Mouse (Mus musculus): Measurements from ENCODE around the gene Cox6a2. TPM values are rescaled to one million over a fixed set of nuclear protein-coding genes. Genes with fewer than 3 reads are reported as not detected.

Cox6a2 gene
- polyA plus RNA-seq, 1 experiment from 2014 or later = 6.8 TPM

DNA sequence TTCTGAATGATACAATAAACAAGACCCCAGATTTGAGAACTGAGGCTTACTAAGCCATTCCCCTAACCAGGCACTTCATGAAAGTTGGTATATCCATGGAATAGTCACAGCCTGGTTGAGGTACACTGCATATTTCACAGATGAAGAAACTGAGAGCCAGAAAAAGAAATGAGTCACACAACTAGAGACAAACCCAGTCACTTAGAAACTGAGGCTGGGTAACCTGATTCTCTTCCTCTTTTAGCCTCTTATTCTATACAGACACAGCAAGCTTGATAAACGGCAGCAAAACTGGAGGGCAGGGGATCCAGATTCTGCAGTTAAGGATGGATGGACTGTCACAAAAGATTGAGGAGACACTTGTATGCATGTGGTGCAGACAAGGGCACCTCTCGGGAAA lies 28.6 kb upstream of the Cox6a2 start:
- Histone ChIP-seq H3K4me3 (replicated peaks) (no peak overlapping the region), H3K4me2 (no peak overlapping the region), H3K4me1 (replicated peaks) (peaks cover 23% of the 10 kb centered on the region), H3K27me3 (no peaks in the 10 kb centered on the region), H3K9me3 (no peaks in the 10 kb centered on the region), H3K9ac (replicated peaks) (no peak overlapping the region), H3K27ac (no peak overlapping the region), H3K36me3 (peaks cover 11% of the 10 kb centered on the region)
- no peak for ATAC-seq (ENCODE audit: insufficient number of reproducible peaks, insufficient read depth, low FRiP score, low TSS enrichment, low read depth)
- 78% methylated on average over 2 of the region's 2 CpGs for WGBS

DNA sequence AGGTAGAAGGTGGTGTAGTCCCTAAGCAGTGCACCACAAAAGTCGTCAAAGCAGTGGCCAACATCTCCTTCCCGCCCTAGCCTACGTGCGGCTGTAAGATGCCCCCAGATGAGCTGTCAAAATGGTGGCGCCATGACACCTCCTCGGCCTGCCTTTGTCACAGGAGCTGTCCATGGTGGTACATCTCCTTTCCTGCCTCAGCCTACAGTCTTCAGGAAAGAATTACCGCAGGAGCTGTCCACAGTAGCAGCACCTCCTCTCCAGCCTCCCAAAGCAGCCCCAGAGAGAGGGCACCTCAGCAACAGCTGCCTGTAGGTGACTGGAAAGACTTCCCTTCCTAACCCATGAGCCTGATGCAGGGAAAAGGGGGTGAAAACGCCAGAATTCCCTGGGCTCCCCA lies 25.6 kb upstream of the Cox6a2 start:
- no peak overlapping the region for H3K4me2 ChIP-seq
- H3K4me3 ChIP-seq (replicated peaks) = no peak overlapping the region
- no peak overlapping the region for H3K9ac ChIP-seq (replicated peaks)
- H3K27me3 ChIP-seq = no peaks in the 10 kb centered on the region
- H3K9me3 ChIP-seq = no peaks in the 10 kb centered on the region
- 38% methylated on average over 8 of the region's 8 CpGs for WGBS
- H3K4me1 ChIP-seq (replicated peaks) = peaks cover 13% of the 10 kb centered on the region
- no peak overlapping the region for H3K27ac ChIP-seq
- ATAC-seq (ENCODE audit: insufficient number of reproducible peaks, insufficient read depth, low FRiP score, low TSS enrichment, low read depth) = no peak
- peaks cover 7% of the 10 kb centered on the region; the same call in 1 of the 2 replicates for H3K36me3 ChIP-seq

DNA sequence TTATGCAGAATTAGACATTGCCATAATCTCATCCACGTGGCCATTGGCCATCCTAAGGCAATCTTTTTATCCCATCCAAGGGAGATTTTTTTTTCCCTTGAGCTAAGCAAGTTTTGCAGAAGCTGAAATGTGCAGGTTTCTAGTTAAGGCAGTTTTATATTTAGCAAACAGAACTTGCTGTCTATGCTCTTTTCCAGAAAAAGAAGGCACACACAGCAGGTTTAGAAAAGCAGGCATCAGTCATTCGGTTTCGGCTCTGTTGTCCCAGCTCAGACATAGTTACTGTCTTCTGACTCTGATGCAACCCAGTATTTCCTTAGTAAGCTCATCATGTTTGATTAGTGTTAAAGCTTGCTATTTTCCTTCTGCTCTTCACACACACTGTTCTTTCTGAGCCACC lies 14.7 kb upstream of the Cox6a2 start:
- WGBS = 90% methylated on average over 3 of the region's 3 CpGs
- Histone ChIP-seq H3K27me3 (no peaks in the 10 kb centered on the region), H3K36me3 (no peaks in the 10 kb centered on the region), H3K27ac (no peak overlapping the region), H3K9me3 (no peaks in the 10 kb centered on the region), H3K4me2 (no peak overlapping the region), H3K4me3 (replicated peaks) (no peak overlapping the region), H3K4me1 (replicated peaks) (no peaks in the 10 kb centered on the region), H3K9ac (replicated peaks) (no peak overlapping the region)
- ATAC-seq (ENCODE audit: insufficient number of reproducible peaks, insufficient read depth, low FRiP score, low TSS enrichment, low read depth) = no peak

GRCm38 (mm10) chr7:128219952-128220351 lies 13.8 kb upstream of the Cox6a2 start:
- no peaks in the 10 kb centered on the region for H3K36me3 ChIP-seq
- no peak overlapping the region for H3K9ac ChIP-seq (replicated peaks)
- H3K9me3 ChIP-seq = no peaks in the 10 kb centered on the region
- WGBS = 84% methylated on average over 4 of the region's 4 CpGs
- no peak overlapping the region for H3K4me2 ChIP-seq
- no peak for ATAC-seq (ENCODE audit: insufficient number of reproducible peaks, insufficient read depth, low FRiP score, low TSS enrichment, low read depth)
- no peaks in the 10 kb centered on the region for H3K27me3 ChIP-seq
- H3K4me1 ChIP-seq (replicated peaks) = no peaks in the 10 kb centered on the region
- H3K4me3 ChIP-seq (replicated peaks) = no peak overlapping the region
- H3K27ac ChIP-seq = no peak overlapping the region

DNA sequence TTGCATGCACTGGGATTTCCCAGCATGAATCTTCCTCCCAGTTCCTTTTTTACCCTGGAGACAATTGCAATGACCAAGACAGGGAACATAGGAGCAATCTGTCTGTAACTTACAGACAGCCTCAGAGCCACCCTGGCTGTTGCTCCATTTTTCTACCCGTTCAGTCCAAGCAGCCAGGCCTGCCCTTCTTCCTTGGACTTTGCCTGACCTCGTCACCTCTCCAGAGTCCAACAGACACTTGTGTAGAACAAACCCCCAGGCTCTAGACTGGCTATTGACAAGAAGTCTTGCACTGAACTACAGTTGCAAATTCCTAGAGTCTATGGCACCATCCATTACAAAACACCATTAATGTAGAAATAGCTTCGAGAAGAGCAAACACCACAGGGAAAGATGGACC lies 3.6 kb upstream of the Cox6a2 start:
- H3K4me2 ChIP-seq = no peak overlapping the region
- H3K27me3 ChIP-seq = no peaks in the 10 kb centered on the region
- ATAC-seq (ENCODE audit: insufficient number of reproducible peaks, insufficient read depth, low FRiP score, low TSS enrichment, low read depth) = no peak
- H3K9ac ChIP-seq (replicated peaks) = no peak overlapping the region
- H3K4me3 ChIP-seq (replicated peaks) = no peak overlapping the region
- WGBS = 57% methylated on average over 3 of the region's 3 CpGs
- H3K9me3 ChIP-seq = no peaks in the 10 kb centered on the region
- H3K27ac ChIP-seq = no peak overlapping the region
- no peaks in the 10 kb centered on the region for H3K36me3 ChIP-seq
- no peaks in the 10 kb centered on the region for H3K4me1 ChIP-seq (replicated peaks)

DNA sequence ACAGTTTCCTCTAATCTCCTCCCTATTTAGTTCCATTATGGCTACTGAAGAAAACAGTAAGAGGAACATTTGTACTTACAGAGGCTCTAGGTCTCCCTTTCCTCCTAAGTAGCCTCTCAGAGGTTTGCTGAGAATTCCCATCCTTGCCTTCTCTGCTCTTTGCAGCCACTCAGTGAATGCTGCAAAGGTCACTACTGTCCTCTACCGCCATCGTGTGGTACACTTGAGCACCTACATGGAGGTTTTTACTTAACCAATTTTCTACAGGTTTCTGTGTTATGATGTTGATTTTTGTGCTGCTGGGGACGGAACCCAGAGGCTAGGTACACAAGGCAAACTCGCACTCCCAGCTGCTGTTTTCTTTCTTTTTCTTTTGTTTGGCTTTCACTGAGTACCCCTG lies 2.0 kb upstream of the Cox6a2 start:
- WGBS = 8% methylated on average over 4 of the region's 4 CpGs
- Histone ChIP-seq H3K4me2 (no peak overlapping the region), H3K9ac (replicated peaks) (no peak overlapping the region), H3K36me3 (no peaks in the 10 kb centered on the region), H3K9me3 (no peaks in the 10 kb centered on the region), H3K4me3 (replicated peaks) (no peak overlapping the region), H3K4me1 (replicated peaks) (no peaks in the 10 kb centered on the region), H3K27me3 (no peaks in the 10 kb centered on the region), H3K27ac (no peak overlapping the region)
- ATAC-seq (ENCODE audit: insufficient number of reproducible peaks, insufficient read depth, low FRiP score, low TSS enrichment, low read depth) = no peak

GRCm38 (mm10) chr7:128205695-128206094 lies 492 bp downstream of the Cox6a2 start:
- Histone ChIP-seq H3K27ac (no peak overlapping the region), H3K4me1 (replicated peaks) (no peaks in the 10 kb centered on the region), H3K27me3 (no peaks in the 10 kb centered on the region), H3K9ac (replicated peaks) (no peak overlapping the region), H3K4me3 (replicated peaks) (no peak overlapping the region), H3K9me3 (no peaks in the 10 kb centered on the region), H3K4me2 (no peak overlapping the region), H3K36me3 (no peaks in the 10 kb centered on the region)
- no peak for ATAC-seq (ENCODE audit: insufficient number of reproducible peaks, insufficient read depth, low FRiP score, low TSS enrichment, low read depth)
- WGBS = 82% methylated on average over 18 of the region's 18 CpGs

DNA sequence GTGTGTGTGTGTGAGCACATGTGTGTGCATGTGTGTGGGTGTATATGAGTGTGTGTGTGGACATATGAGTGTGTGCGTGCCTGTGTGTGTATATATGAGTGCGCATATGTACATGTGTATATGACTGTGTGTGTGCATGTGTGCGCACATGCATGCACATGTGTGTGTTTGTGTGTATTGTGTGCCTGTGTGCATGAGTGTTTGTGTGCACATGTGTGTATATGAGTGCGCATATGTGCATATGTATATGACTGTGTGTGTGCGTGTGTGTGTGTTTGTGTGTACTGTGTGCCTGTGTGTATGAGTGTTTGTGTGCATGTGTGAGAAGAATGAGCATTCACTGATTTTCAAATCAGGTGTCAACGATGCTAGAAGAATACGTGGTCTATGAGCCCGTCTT lies 2.0 kb downstream of the Cox6a2 start:
- no peak for ATAC-seq (ENCODE audit: insufficient number of reproducible peaks, insufficient read depth, low FRiP score, low TSS enrichment, low read depth)
- WGBS = 87% methylated on average over 8 of the region's 8 CpGs

DNA sequence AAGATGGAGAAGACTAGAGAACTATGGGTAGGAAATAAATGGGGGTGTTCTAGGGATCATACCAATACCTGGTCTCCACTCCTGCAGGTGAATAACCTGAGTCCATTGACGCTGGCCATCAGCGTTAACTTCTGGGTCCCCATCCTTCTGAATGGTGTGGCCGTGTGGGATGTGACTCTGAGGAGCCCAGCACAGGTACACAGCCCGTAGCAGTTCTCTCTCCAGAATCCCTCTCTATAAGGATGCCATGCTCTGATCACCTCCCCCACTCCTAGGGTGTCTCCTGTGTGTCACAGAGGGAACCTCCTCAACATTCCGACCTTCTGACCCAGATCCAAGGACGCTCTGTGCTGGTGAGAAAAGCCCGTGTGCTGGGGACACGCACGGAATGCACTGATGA lies 3.1 kb downstream of the Cox6a2 start:
- ATAC-seq (ENCODE audit: insufficient number of reproducible peaks, insufficient read depth, low FRiP score, low TSS enrichment, low read depth) = no peak

More for the DNA sequence above, 2.0 kb downstream of the Cox6a2 start:
- Histone ChIP-seq H3K4me2 (no peak overlapping the region), H3K9ac (replicated peaks) (no peak overlapping the region), H3K4me3 (replicated peaks) (no peak overlapping the region), H3K36me3 (no peaks in the 10 kb centered on the region), H3K27ac (no peak overlapping the region), H3K4me1 (replicated peaks) (no peaks in the 10 kb centered on the region), H3K9me3 (no peaks in the 10 kb centered on the region), H3K27me3 (no peaks in the 10 kb centered on the region)

DNA sequence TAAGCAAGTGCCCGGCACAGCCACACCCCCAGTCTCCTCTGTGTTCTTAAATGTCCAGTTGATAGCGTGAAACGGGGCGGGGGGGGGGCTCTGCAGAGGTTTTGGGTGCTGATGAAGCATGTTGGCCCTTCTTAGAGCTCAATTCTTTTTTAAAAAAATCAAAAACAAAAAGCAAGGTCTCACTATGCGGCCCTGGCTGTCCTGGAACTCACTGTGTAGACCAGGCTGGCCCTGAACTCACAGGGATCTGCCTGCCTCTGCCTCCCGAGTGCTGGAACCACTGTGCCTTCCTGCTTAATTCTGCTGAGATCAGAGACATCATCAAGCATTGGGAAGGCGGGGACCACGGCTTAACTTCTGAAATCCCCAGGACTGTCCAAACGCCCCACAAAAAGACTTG lies 4.6 kb downstream of the Cox6a2 start:
- WGBS = 87% methylated on average over 9 of the region's 9 CpGs
- Histone ChIP-seq H3K9me3 (no peaks in the 10 kb centered on the region), H3K4me2 (no peak overlapping the region), H3K27ac (no peak overlapping the region), H3K36me3 (no peaks in the 10 kb centered on the region), H3K27me3 (no peaks in the 10 kb centered on the region), H3K4me1 (replicated peaks) (no peaks in the 10 kb centered on the region), H3K9ac (replicated peaks) (no peak overlapping the region), H3K4me3 (replicated peaks) (no peak overlapping the region)
- no peak for ATAC-seq (ENCODE audit: insufficient number of reproducible peaks, insufficient read depth, low FRiP score, low TSS enrichment, low read depth)

More for the DNA sequence above, 3.1 kb downstream of the Cox6a2 start:
- no peaks in the 10 kb centered on the region for H3K4me1 ChIP-seq (replicated peaks)
- WGBS = 87% methylated on average over 9 of the region's 9 CpGs
- no peaks in the 10 kb centered on the region for H3K27me3 ChIP-seq
- no peaks in the 10 kb centered on the region for H3K36me3 ChIP-seq
- H3K9me3 ChIP-seq = no peaks in the 10 kb centered on the region
- no peak overlapping the region for H3K4me2 ChIP-seq
- H3K9ac ChIP-seq (replicated peaks) = no peak overlapping the region
- no peak overlapping the region for H3K4me3 ChIP-seq (replicated peaks)
- H3K27ac ChIP-seq = no peak overlapping the region

- Histone ChIP-seq H3K36me3 (no peaks in the 10 kb centered on the region), H3K9me3 (no peaks in the 10 kb centered on the region), H3K4me1 (replicated peaks) (no peaks in the 10 kb centered on the region), H3K9ac (replicated peaks) (no peak overlapping the region), H3K4me3 (replicated peaks) (no peak overlapping the region), H3K27me3 (no peaks in the 10 kb centered on the region), H3K27ac (no peak overlapping the region), H3K4me2 (no peak overlapping the region)
- 89% methylated on average over 10 of the region's 10 CpGs for WGBS
- ATAC-seq (ENCODE audit: insufficient number of reproducible peaks, insufficient read depth, low FRiP score, low TSS enrichment, low read depth) = no peak
These were observed 24.5 kb downstream of the Cox6a2 start for GRCm38 (mm10) chr7:128181691-128182090.

DNA sequence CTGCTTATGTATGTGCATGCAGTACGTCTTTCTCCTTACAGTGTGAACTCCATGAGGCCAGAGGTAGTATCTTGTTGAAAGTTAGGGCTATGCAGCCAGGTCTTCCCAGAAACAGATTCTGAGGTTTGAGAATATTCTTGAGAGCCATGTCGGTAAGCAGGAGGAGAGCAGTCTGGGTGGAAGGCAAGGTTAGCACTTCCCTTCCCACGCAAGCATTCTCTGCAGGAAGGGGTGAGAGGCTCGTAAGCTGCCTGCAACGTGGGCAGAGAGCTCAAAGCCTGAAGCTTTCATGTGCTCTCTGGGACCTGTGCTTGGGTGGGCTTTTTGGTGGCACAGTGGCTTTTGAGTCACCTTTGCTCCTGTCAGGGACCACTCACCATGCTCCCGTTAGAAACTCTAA lies 25.6 kb downstream of the Cox6a2 start:
- no peaks in the 10 kb centered on the region for H3K9me3 ChIP-seq
- no peak overlapping the region for H3K4me2 ChIP-seq
- 57% methylated on average over 6 of the region's 6 CpGs for WGBS
- no peak overlapping the region for H3K9ac ChIP-seq (replicated peaks)
- H3K27ac ChIP-seq = no peak overlapping the region
- no peaks in the 10 kb centered on the region for H3K36me3 ChIP-seq
- no peak overlapping the region for H3K4me3 ChIP-seq (replicated peaks)
- no peaks in the 10 kb centered on the region for H3K27me3 ChIP-seq
- no peaks in the 10 kb centered on the region for H3K4me1 ChIP-seq (replicated peaks)
- ATAC-seq (ENCODE audit: insufficient number of reproducible peaks, insufficient read depth, low FRiP score, low TSS enrichment, low read depth) = no peak

All from limb, embryonic 12.5 days (tissue).